Mouse (Mus musculus) fat pad, adult 2 months (tissue): ENCODE results near the gene Esr1.
"Not testable (repeated sequence)": the region's sequence is repeated elsewhere in the genome, so short reads cannot be mapped to it uniquely, and the experiment has no call there.

Experiments used
- DNase-seq: peaks from one replicate; pipeline ENCODE4 v3.0.0-alpha.2; 2011; ENCODE audit warnings: low read depth, low spot score; ENCODE audit errors: extremely low read depth

Esr1 gene

DNA sequence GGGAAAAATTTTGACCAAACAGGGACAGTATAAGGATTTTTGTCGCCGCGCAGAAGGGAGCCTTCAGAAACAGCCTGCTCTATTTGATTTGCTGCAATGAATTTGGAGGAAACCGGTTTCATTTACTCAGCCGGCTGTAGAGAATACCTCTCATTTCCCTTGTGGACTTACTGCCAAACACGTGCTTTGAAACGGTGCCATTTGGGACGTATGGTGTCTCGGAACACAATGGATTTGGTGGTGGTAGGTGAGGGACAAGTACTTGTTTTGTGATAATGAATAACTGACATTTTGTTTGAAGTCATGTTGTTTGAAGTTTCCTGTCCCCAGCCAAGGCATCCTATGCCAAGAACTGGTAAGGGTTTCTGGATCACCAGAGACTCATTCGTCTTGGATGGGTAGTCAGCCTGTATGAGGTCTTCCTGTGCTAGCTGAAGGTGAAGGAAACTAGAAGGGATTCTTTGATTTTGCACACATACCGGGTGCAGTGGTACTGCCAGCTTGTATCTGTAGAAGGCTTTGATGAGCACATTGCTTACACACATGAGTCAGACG lies 72.4 kb downstream of the Esr1 start:
- no peak for DNase-seq

DNA sequence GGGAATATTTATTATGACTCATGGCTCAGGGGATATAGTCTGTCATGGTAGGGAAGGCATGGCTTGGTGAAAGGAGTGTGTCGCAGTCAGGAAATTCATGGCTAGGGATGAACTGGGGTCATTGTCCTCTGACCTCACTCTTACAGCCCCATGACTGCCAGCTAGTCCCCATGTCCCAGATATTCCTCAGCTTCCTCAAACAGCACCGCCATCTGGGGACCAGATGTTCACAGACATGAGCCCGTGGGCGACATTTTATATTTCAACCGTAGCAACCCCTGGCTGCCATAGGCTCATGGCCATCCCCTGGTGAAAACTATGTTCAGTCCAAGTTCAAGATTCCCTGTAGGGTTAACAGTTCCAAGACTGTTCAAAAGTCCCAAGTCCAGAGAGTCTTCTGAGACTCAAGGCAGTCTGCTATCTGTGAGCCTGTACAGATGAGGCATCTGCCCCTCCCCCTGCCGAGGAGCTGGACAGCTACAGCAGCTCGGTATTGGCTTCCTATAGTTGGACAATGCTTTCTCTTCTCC lies 83.0 kb downstream of the Esr1 start:
- no peak for DNase-seq

DNA sequence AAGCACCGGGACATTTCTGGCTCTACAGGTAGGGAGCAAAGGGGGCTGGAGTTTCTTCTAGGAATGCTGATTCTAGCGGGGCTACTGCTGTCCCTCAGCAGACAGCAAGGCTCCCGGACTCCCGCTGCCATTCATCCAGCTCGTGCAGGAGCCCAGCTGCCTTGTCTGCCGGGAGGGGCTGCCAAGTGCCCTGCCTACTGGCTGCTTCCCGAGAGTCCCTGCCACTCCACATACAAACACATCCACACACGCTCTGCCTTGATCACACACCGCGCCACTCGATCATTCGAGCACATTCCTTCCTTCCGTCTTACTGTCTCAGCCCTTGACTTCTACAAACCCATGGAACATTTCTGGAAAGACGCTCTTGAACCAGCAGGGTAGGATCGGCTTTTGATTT lies 98.5 kb downstream of the Esr1 start:
- no peak for DNase-seq

DNA sequence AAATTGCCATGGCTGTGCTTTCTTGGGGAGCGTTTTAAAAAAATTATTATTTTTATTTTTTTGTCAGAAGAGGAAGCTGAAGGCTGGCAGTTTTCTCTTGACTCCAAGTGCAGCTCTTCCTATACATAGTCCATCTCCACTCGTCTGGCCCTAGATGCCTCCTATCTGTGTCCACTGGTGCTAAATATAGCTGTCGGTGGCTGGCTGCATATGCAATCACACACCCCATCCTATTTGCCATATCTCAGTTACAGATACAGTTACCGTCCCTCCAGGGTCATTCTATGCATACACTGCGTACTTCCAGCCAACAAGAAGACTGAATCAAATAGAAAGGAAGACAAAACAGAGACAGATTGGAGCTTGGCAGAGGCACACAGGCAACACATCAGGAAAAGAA lies 100.0 kb downstream of the Esr1 start:
- DNase-seq, result no peak

DNA sequence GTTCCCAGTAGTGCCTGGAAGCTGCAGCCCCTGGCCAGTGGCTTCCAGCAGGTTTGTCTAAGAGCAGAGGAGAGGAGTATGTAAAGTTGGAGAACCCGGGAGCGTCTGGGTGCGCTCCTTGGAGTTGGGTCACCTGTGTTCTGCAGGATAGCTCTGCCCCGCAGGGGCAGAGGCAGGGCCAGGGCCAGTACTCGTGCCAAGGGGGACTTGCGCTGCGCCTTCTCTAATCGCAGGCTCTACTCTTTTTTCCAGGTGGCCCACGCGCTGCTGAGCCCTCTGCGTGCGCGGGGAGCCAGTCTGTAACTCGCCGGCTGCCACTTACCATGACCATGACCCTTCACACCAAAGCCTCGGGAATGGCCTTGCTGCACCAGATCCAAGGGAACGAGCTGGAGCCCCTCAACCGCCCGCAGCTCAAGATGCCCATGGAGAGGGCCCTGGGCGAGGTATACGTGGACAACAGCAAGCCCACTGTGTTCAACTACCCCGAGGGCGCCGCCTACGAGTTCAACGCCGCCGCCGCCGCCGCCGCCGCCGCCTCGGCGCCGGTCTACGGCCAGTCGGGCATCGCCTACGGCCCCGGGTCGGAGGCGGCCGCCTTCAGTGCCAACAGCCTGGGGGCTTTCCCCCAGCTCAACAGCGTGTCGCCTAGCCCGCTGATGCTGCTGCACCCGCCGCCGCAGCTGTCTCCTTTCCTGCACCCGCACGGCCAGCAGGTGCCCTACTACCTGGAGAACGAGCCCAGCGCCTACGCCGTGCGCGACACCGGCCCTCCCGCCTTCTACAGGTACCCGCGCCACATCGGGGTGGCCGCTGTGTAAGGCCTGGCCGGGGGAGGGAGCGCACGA lies 100.9 kb downstream of the Esr1 start:
- no peak for DNase-seq

DNA sequence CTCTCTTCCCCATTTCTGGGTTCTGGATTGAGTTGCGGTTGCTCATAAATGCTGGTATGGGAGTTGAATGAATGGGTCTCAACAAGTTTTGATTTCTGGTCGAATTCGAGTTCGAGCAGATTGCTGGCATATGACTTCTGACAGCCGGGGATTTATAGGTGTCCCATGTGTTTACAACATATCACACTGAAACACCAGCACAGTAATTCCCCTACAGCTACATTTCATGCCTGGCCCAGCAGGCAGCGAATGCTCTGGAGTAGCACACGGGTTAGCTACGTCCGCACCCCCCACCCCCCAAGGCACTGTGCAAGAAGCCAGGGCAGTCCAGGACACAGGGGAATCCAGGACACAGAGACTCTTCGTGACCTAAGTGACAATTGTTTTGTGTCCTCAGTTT lies 102.0 kb downstream of the Esr1 start:
- DNase-seq, result no peak

DNA sequence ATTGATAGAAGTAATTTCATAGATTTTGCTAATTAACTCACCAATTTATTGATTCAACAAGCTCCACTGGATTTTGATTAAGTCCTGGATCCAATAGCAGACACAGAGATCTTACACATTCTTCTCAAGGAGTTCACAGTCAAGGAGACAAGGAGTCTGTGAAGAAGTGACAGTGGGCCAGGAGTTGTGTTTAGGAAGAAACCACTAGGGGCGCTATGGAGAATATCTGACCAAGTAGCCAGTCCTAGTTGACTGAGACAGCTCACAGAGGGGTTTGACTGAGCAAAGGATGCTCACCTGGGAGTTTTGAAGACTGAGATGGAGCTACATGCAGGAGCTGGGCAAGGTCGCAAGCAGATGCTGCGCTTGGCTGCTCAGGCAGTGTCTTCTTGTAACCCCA lies 113.5 kb downstream of the Esr1 start:
- DNase-seq, result no peak

DNA sequence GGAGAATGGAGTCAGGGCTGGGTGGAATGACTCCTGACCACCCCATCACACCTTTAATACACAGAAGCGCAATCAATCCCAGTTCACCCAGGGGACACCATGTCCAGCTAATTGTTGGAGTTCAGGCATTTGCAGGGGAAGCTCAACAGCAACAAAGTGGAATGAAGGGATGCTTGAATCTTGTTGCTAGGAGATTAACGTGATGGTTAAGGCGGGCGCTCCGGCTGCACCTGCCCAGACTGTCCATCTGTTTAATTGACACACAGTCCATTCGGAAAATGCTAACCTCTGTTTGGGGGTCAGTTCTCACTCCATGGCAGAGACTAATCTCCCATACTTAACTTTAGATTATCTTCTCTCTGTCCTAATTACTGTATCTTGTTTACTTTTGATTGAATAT lies 114.7 kb downstream of the Esr1 start:
- no peak for DNase-seq

DNA sequence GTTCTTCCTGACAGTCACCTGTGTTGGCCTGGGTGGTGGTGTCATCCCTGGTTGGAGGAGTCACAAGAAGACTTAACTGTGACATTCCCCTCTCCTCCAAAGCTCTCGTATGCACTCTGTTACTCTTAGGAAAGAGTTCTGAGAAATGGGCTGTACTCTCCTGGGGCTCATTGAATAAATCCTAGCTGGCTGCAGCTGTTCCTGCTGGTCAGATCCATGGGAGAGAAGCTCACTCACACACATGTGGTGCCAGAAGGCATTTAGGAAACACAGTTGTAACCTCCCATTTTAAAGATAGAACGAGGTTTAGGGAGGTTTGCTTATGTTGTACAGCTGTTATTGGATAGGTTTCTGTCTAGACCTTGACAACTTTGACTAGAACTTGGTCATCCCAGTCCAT lies 120.9 kb downstream of the Esr1 start:
- DNase-seq, result no peak

DNA sequence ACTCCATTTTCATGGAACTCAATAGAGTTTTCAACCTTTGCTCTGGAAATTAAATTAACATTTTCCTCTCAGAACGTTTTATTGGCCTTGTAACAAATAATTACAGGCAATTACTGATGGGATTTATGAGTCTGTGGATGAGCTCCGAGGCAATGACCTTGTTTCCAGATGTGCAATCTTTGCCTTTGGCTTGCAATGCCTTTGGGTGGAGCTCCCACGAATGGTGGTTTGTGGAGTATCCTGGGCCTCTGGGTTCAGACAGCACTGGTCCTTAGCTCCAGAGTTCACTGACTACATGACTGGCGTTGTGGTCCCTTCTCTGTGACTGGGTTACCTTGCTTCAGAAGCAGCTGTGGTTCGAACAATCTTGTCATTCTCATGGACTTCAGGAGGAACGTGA lies 122.6 kb downstream of the Esr1 start:
- no peak for DNase-seq

DNA sequence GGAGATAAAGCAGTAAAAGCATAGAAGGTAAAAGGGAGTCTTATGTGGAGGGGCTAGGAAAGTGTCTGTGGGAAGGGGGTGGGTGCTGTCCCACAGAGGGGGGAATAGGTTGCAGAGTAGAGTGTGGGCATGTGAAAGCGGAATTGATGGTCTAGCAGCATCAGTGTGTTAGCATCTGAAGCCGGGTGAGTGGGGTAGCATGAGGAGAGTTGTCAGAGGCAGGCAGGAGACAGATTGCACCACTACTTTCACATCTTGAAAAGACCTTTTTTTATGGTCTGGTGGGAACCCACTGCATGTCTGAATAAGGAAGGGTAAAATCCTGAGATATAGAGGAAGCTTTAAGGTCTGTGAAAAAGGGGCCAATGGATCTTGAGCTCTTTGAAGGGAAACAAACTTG lies 123.5 kb downstream of the Esr1 start:
- no peak for DNase-seq

DNA sequence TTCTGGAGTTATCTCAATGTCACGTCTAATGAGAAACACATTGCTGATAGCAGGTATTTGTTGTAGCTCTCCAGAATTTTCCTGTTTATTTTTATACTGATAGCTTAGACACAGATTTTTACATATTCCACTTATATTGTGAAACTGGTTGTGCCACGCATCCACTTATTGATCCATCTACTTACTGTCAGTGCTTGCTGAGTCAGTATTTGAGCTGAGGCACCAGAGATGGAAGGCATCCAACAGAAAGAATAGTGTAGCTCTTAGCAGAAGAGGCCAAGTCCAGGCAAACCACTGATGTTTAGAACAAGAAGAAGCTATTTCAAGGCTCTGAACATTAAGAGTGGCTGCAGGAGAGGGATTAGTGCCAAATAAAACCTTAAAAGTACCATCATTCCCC lies 126.9 kb downstream of the Esr1 start:
- DNase-seq, result no peak

DNA sequence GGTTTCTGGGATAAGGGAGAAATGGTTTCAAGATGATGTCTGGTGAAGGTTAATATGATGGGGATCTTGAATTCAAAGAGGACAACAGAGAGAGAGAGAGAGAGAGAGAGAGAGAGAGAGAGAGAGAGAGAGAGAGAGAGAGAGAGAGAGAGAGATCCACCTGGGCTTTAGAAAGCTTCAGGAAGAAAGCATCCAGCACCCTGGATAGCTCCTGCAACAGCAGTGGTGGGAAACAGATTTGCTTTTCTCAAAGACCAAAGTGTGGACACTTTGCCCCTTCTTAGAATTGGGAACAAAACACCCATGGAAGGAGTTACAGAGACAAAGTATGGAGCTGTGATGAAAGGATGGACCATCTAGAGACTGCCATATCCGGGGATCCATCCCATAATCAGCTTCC lies 139.7 kb downstream of the Esr1 start:
- not testable (repeated sequence) for DNase-seq

DNA sequence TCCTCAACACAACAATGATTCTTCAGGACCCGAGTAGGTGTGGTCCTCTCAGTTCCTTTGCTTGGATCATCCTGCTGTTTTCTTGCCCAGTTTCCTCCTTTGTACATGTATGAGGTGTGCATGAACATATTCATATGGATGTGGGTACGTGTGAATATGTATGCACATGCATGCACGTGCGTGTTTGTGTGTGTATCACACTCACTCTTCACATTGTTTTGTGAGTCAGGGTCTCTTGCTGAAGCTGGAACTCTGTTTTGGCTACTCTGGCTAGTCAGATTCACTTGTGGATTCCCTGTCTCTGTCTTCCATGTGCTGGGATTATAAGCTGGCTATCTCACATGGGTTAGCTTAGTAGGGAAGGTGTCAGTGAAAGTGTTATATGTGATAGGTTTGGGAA lies 141.6 kb downstream of the Esr1 start:
- DNase-seq, result no peak

DNA sequence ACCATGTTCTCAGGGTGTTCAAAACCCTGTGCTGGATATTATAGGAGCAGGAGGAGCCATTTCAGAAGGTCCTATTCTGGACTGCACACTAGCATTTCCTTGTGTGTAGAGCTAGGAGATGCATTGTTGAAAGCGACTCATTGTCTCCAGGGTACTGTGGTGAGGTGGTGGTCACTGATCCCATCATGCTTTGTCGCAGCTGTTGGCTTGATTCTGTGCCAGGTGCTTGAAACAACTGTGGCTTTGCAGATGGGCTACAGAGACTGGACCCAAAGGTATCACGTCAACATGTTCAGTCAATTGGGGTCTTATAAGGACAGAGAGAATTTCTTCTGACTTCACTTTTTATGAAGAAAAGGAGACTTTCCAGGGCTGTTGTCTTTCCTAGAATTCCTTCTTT lies 164.1 kb downstream of the Esr1 start:
- no peak for DNase-seq

DNA sequence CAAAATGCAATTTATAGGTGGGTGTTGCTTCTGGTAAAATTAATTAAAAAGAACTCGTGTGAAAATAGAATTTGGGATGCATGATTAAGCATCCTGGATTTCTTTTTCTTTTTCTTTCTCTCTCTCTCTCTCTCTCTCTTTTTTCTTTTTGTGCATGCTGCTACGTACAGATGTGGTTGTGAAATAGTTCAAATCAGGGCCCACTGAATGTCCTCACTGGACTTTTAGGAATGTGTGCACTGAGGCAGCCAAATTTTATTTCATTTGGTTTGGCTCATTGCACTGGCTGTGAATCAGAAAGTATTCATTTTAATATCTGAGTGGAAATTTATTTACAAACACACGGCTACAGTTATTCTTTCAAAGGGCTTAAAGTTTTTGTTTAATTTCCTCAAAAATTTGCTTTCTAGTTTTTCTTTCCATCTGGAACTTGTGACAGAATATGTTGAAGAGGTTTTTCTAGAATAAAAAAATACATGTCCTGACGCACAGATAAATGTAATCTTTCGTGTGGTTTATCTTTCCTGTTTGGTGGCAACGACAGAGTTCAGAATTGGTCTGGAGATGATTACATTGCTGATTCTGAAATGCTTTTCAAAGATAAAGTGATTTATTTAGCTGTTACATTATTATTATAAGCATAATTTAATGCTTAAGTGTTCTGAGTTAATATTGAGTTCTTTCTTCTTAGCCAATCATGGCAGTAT lies 164.8 kb downstream of the Esr1 start:
- no peak for DNase-seq

DNA sequence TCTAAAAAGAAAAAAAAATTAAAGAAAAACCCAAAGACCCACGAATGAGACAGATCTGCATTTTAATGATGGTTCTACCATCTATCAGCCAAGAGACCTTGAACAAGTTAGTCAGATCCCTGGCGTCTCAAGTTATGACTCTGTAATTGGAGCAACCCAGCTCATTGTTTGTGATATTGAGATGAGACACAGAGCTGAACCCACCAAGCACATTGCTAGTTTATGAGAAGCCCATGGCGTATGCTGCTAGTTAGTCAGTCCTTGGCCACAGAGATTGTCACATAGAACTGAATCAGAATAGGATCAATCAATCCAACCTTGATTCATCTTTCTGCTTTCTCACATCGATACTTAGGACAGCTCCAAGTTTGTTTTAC lies 165.3 kb downstream of the Esr1 start:
- no peak for DNase-seq

DNA sequence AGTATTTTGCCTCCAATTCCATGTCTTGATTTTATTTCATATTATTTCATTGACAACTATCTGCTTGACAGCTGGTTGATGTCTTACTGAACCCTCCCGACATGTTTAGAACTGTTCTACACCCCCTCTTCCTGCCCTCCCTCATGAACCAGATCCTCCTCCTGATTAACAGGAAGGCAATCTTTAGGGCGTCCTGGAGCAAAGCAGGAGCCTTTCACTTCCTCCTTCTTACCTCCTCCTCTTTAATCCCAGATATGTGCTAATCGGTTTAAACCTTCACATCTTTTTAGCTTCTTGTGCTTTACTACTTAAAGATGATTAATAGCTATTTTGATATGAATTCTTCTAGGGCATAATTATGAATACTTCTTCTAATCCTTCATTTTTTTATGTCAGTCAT lies 166.6 kb downstream of the Esr1 start:
- no peak for DNase-seq

DNA sequence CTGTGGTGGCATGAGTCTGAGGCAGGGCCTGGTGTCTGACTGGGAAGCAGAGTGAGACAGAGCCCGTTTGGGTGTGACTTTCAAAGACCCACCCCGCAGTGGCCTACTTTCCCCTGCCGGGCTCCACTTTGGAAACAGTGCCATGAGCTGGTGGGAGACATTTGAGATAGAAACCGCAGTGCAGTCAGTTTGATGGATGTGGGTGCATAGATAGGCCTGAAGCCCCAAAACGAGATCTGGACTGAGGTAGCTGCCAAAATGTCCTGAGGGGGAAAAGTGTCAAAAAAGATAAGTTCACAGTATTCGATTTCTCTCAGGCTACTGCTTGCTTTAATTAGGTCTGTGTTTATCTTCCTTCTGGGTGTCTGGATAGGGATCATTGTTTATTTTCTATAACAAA lies 169.5 kb downstream of the Esr1 start:
- no peak for DNase-seq

DNA sequence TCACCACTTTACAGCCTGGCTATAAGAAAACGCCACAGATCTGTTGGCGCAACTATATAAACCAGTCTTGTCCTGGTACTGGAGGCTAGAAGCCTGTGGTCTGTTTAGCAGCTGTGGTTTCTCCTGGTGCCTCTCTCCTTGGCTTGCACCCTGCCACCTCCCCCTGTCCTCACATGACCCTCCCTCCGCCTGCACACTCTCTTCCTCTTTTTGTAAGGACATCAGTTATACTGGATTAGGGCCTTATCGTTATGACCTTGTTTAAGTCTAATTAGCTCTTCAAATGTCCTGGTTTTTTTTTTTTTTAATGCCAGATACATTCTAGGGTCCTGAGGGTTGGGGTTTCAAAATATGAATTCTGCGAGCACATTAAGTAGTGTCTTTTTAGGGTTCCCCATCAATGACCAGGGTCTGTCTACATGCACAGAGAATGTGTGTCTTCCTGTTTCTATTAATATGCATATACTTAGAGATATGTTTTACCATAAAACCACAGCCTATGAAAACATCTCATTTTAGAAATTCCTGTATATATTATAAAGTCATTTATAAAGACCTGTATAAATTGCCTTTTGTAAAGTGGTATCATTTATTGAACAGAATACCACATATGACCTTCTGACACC lies 175.7 kb downstream of the Esr1 start:
- DNase-seq, result no peak

DNA sequence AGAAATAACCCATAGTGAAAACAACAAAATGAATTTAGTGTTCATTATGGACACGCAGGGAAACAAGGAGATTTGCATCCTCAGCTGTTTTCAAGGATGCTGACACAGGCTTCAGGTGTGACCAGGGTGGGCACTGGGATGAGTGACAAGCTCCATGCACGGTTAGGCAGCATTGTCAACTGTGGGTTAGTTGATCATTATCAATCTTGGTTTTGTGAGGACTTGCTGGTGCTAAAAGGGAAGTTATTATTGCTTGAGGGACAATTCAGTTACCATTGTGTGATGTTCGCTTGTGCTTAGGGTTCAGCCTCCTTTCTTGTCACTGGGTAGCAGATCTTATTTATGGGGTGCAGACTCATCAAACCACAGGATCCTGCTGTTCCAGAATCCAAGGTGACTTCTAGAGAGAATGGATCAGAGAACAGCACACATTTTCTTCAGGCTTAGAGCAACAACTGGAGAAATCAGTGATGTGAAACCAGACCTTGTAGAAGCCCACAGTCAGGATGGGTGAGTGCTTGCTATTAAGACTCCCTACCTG lies 186.9 kb downstream of the Esr1 start:
- no peak for DNase-seq
